9 mouse cellular contexts compared by ENCODE assay signal in the genomic region with DNA sequence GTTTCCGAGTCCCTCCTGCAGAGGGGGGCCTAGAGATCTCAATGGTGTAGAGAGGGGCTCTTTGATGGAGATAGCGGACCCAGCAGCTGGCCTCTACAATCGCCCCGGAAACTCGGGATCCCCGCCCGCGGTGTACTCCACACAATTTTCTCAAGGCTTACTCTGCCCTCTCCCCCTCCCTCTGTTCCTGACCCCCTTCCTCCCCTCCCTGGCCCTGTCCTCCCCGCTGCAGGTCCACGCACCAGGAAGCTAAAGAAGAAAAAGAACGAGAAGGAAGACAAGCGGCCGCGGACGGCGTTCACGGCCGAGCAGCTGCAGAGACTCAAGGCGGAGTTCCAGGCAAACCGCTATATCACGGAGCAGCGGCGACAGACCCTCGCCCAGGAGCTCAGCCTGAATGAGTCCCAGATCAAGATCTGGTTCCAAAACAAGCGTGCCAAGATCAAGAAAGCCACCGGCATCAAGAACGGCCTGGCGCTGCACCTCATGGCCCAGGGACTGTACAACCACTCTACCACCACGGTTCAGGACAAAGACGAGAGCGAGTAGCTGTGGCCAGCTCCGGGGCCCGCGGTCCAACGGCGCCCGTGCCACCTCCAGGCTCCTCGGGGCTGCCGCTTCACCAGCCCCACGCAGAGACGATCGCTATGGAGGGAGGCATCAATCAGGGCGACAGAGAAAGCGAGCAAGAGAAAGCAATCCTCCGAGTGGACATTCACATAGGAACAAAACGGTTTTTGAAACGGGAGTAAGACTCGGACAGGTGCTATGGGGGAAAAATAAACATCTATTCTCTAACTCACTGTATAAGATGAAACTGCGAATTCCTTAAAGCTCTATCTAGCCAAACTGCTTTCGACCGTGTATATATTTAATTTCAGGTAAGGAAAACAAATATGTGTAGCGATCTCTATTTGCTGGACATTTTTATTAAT. TPM values are rescaled to one million over a fixed set of nuclear protein-coding genes. Genes with fewer than 3 reads are reported as not detected.
DNase-seq lines count a peak whose midpoint lies in the region; ATAC-seq lines count a peak whose summit lies in the region.
"Had no signal": no experiment of that assay in that cellular context is flagged by ENCODE, and none has a peak within 500 bp of the region (broad histone marks: within the 10 kb centered on the region; RNA-seq: fewer than 3 reads in every experiment).

No protein-coding gene starts in this region.

- H3K4me2 ChIP-seq in embryonic facial prominence, embryonic 11.5 days (ENCODE audit: low read depth, low read length) = no peak overlapping the region
- H3K4me2 ChIP-seq in hindbrain, embryonic 15.5 days = peak overlapping the region; percentile 66
- H3K4me2 ChIP-seq in midbrain, embryonic 15.5 days = peak overlapping the region; percentile 67
- H3K4me2 ChIP-seq: liver, embryonic 15.5 days had no signal

- H3K4me3 ChIP-seq in embryonic facial prominence, embryonic 11.5 days (ENCODE audit: low read depth, low read length) = no peak overlapping the region
- H3K4me3 ChIP-seq in hindbrain, embryonic 15.5 days = peak overlapping the region; percentile 44
- peak overlapping the region; percentile 49 for H3K4me3 ChIP-seq in midbrain, embryonic 15.5 days
- H3K4me3 ChIP-seq: liver, embryonic 15.5 days had no signal

- intact Hi-C loops in left cerebral cortex, postnatal 25 days (cut with DNase I) = loop anchor here (5.0 kb wide), 1 partner anchor 490 kb away; no protein-coding TSS in a partner anchor
- intact Hi-C loops in gastrocnemius, postnatal 14 days (cut with DNase I; ENCODE audit: low total_unique reads) = no loop called here

- H3K27ac ChIP-seq in embryonic facial prominence, embryonic 11.5 days (replicated peaks; ENCODE audit: low read depth, low read length) = no peak overlapping the region
- H3K27ac ChIP-seq in hindbrain, embryonic 15.5 days (replicated peaks) = peak overlapping the region; percentile 58
- H3K27ac ChIP-seq in midbrain, embryonic 15.5 days = peak overlapping the region; percentile 69
- H3K27ac ChIP-seq: liver, embryonic 15.5 days had no signal

- peaks cover 5% of the 10 kb centered on the region; the same call in 1 of the 2 replicates for H3K4me1 ChIP-seq in embryonic facial prominence, embryonic 11.5 days (ENCODE audit: control insufficient read depth, insufficient read depth, low read length)
- H3K4me1 ChIP-seq in hindbrain, embryonic 15.5 days (replicated peaks) = peaks cover 24% of the 10 kb centered on the region
- peaks cover 30% of the 10 kb centered on the region for H3K4me1 ChIP-seq in midbrain, embryonic 15.5 days

- no peaks in the 10 kb centered on the region for H3K9me3 ChIP-seq in embryonic facial prominence, embryonic 11.5 days (replicated peaks; ENCODE audit: control insufficient read depth, low read length)
- no peaks in the 10 kb centered on the region for H3K9me3 ChIP-seq in hindbrain, embryonic 15.5 days
- H3K9me3 ChIP-seq in midbrain, embryonic 15.5 days = no peaks in the 10 kb centered on the region
- H3K9me3 ChIP-seq: liver, embryonic 15.5 days had no signal

- no peaks in the 10 kb centered on the region for H3K36me3 ChIP-seq in embryonic facial prominence, embryonic 11.5 days (replicated peaks; ENCODE audit: control insufficient read depth, insufficient read depth, low read depth, low read length)
- no peaks in the 10 kb centered on the region for H3K36me3 ChIP-seq in hindbrain, embryonic 15.5 days
- no peaks in the 10 kb centered on the region for H3K36me3 ChIP-seq in midbrain, embryonic 15.5 days (replicated peaks)
- H3K36me3 ChIP-seq: liver, embryonic 15.5 days had no signal

- no peak for ATAC-seq in embryonic facial prominence, embryonic 11.5 days (replicated peaks; ENCODE audit: insufficient number of reproducible peaks, low FRiP score, low TSS enrichment, low read depth)
- ATAC-seq in hindbrain, embryonic 15.5 days (ENCODE audit: low FRiP score, low read depth) = no peak
- no peak; the same call in 1 of the 2 replicates for ATAC-seq in midbrain, embryonic 15.5 days (replicated peaks)
- no peak for ATAC-seq in erythroid progenitor cell, adult 5-6 weeks (replicated peaks; ENCODE audit: low FRiP score, poor library complexity, severe bottlenecking)

- H3K9ac ChIP-seq in embryonic facial prominence, embryonic 11.5 days (replicated peaks; ENCODE audit: low read length) = 0 out of 2 replicates have a peak overlapping the region, but pooled peaks have one; percentile 10
- peak overlapping the region; percentile 31 for H3K9ac ChIP-seq in hindbrain, embryonic 15.5 days
- H3K9ac ChIP-seq in midbrain, embryonic 15.5 days = peak overlapping the region; percentile 65
- H3K9ac ChIP-seq: liver, embryonic 15.5 days had no signal

- peak; percentile 49 to 58 for DNase-seq in left cerebral cortex, postnatal 25 days (ENCODE audit: low spot score in 2 of 2)
- no peak for DNase-seq in left cerebral cortex, adult 8-10 months (ENCODE audit: low spot score in 2 of 2)
- DNase-seq in embryonic facial prominence, embryonic 11.5 days (ENCODE audit: low spot score) = peak; percentile 48
- no peak for DNase-seq in gastrocnemius, postnatal 14 days
- no peak for DNase-seq in cerebellum, adult 8-10 months

- H3K27me3 ChIP-seq in embryonic facial prominence, embryonic 11.5 days (ENCODE audit: control insufficient read depth, insufficient read depth, low read length) = peaks cover 78% of the 10 kb centered on the region
- H3K27me3 ChIP-seq in hindbrain, embryonic 15.5 days = peaks cover 67% of the 10 kb centered on the region
- peaks cover 67% of the 10 kb centered on the region for H3K27me3 ChIP-seq in midbrain, embryonic 15.5 days (replicated peaks)

- under 1% methylated on average over 52 of the region's 52 CpGs for WGBS in embryonic facial prominence, embryonic 11.5 days
- under 1% methylated on average over 52 of the region's 52 CpGs for WGBS in hindbrain, embryonic 15.5 days
- under 1% methylated on average over 52 of the region's 52 CpGs for WGBS in midbrain, embryonic 15.5 days

RNA-seq across cellular contexts. Expression of a gene that starts 4.7 kb away (rescaled TPM):
- total RNA-seq in left cerebral cortex, postnatal 25 days (2021) = not detected
- total RNA-seq in left cerebral cortex, adult 8-10 months (2022) = not detected
- 1.0 and 1.4 TPM in 2 replicates for polyA plus RNA-seq in embryonic facial prominence, embryonic 11.5 days (2014; fragmentation: Nextera tagmentation; extraction: Ambion mirVana)
- 3.7 and 8.0 TPM in 2 replicates for polyA plus RNA-seq in hindbrain, embryonic 15.5 days (2015; fragmentation: Nextera tagmentation; extraction: Ambion mirVana)
- 9.3 and 12.5 TPM in 2 replicates for polyA plus RNA-seq in midbrain, embryonic 15.5 days (2015; fragmentation: Nextera tagmentation; extraction: Ambion mirVana)
- not detected in 2 replicates for total RNA-seq in erythroid progenitor cell, adult 5-6 weeks (2015; ENCODE audit: low replicate concordance)
- not detected in 2 replicates for total RNA-seq in erythroid progenitor cell, adult 5-6 weeks (2017; ENCODE audit: low replicate concordance)
- 1 to 10 TPM; 5.5 to 9.9 TPM for total RNA-seq in gastrocnemius, postnatal 14 days (2021)
- polyA plus RNA-seq: liver, embryonic 15.5 days had no signal

Comparison
In these comparisons a context has a peak if more than half of its experiments do, and no peak if none do; other contexts are left out.
1. DNase-seq: peak in left cerebral cortex, postnatal 25 days (2 of 2) and embryonic facial prominence, embryonic 11.5 days (single experiment); none in left cerebral cortex, adult 8-10 months (0 of 2), gastrocnemius, postnatal 14 days (single experiment) and cerebellum, adult 8-10 months (single experiment).
2. H3K9ac ChIP-seq: peak in every context shown above with its lines; median percentile 65 in midbrain, embryonic 15.5 days; 31 in hindbrain, embryonic 15.5 days; 10 in embryonic facial prominence, embryonic 11.5 days.
3. RNA of a gene that starts 4.7 kb away (total RNA-seq): 5.5 to 9.9 TPM in gastrocnemius, postnatal 14 days; not detected in left cerebral cortex, postnatal 25 days, not detected in left cerebral cortex, adult 8-10 months and not detected in erythroid progenitor cell, adult 5-6 weeks; every median in the first group is over 4 times any median in the second.